Mouse (Mus musculus) forebrain, embryonic 13.5 days (tissue): ENCODE measurements at regions not wholly inside any gene's neighbourhood (a gene's known extent, or its start where the extent isn't known, plus 50 kb on each side); places are given as distances from the start of the nearest gene placed in this dataset.
A peak's percentile ranks its signal among the peaks of the same experiment; 100 is the strongest.

ENCODE experiments used
- ATAC-seq: fragments of 200-750 bp; cut with Nextera tagmentation; 2 replicates; pipeline ENCODE4 v1.8.0; 2017
- H3K27ac ChIP-seq: fragments of 300-500 bp; sonication (generic); 2 replicates; pipeline ENCODE4 v1.5.1; 2015; ENCODE audit warnings: inconsistent platforms, mild to moderate bottlenecking, moderate library complexity
- H3K27me3 ChIP-seq: fragments of 300-500 bp; sonication (generic); 2 replicates; pipeline ENCODE4 v1.6.1; 2015; ENCODE audit warnings: mild to moderate bottlenecking, inconsistent platforms
- H3K36me3 ChIP-seq: fragments of 300-500 bp; sonication (generic); 2 replicates; pipeline ENCODE4 v1.6.1; 2015; ENCODE audit warnings: mild to moderate bottlenecking, inconsistent platforms; ENCODE audit not compliant: poor library complexity, severe bottlenecking
- H3K4me1 ChIP-seq: fragments of 300-500 bp; sonication (generic); 2 replicates; pipeline ENCODE4 v1.6.1; 2015; ENCODE audit warnings: inconsistent platforms
- H3K4me2 ChIP-seq: fragments of 300-500 bp; sonication (generic); 2 replicates; pipeline ENCODE4 v1.6.1; 2015; ENCODE audit warnings: inconsistent platforms, mild to moderate bottlenecking, moderate library complexity
- H3K4me3 ChIP-seq: fragments of 300-500 bp; sonication (generic); 2 replicates; pipeline ENCODE4 v1.5.1; 2015; ENCODE audit warnings: mild to moderate bottlenecking, inconsistent platforms
- H3K9ac ChIP-seq: fragments of 300-500 bp; sonication (generic); 2 replicates; pipeline ENCODE4 v1.6.1; 2015; ENCODE audit warnings: mild to moderate bottlenecking, inconsistent platforms
- H3K9me3 ChIP-seq: fragments of 300-500 bp; sonication (generic); replicated peaks from 2 replicates; pipeline ENCODE4 v1.6.1; 2016; ENCODE audit warnings: inconsistent platforms
- WGBS: fragments of 180-500 bp; shearing (Covaris S2); methylation state at CpG from one replicate; pipeline ENCODE4 v1.1.7; 2015; 5-methylcytosine and 5-hydroxymethylcytosine counted together

- ATAC-seq, result no peak
- peak overlapping the region; percentile 33; the same call in 1 of the 2 replicates for H3K4me2 ChIP-seq
- no peak overlapping the region for H3K4me3 ChIP-seq
- H3K36me3 ChIP-seq, result no peaks in the 10 kb centered on the region
- no peaks in the 10 kb centered on the region for H3K4me1 ChIP-seq
- no peaks in the 10 kb centered on the region for H3K9me3 ChIP-seq
- H3K9ac ChIP-seq, result no peak overlapping the region
- no peak overlapping the region for H3K27ac ChIP-seq
- no peaks in the 10 kb centered on the region for H3K27me3 ChIP-seq
- 15% methylated on average over 11 of the region's 11 CpGs for whole genome bisulfite sequencing
These were observed 618.8 kb downstream of the Adcyap1 start for GRCm38 (mm10) chr17:93817656-93818055.
